Mouse (Mus musculus): ENCODE results near the gene Shisal2a. TPM values are rescaled to one million over a fixed set of nuclear protein-coding genes. Genes with fewer than 3 reads are reported as not detected.
"Not testable (repeated sequence)": the region's sequence is repeated elsewhere in the genome, so short reads cannot be mapped to it uniquely, and the experiment has no call there.

The Shisal2a gene
- total RNA-seq, 2 experiments from 2014 or later, result not detected

GRCm38 (mm10) chr4:108379476-108379875 is 3.7 kb downstream of the Shisal2a start:
- no peak for DNase-seq (ENCODE audit: low spot score in 2 of 2)

- DNase-seq (ENCODE audit: low spot score in 2 of 2), result no peak
Measured at GRCm38 (mm10) chr4:108372166-108372565, 11.0 kb downstream of the Shisal2a start.

- no peak for DNase-seq (ENCODE audit: low spot score in 2 of 2)
Measured at GRCm38 (mm10) chr4:108371421-108371820, 11.7 kb downstream of the Shisal2a start.

- no peak for DNase-seq (ENCODE audit: low spot score in 2 of 2)
Measured at GRCm38 (mm10) chr4:108370409-108370808, 12.7 kb downstream of the Shisal2a start.

GRCm38 (mm10) chr4:108369254-108369653 is 13.9 kb downstream of the Shisal2a start:
- no peak for DNase-seq (ENCODE audit: low spot score in 2 of 2)

DNA sequence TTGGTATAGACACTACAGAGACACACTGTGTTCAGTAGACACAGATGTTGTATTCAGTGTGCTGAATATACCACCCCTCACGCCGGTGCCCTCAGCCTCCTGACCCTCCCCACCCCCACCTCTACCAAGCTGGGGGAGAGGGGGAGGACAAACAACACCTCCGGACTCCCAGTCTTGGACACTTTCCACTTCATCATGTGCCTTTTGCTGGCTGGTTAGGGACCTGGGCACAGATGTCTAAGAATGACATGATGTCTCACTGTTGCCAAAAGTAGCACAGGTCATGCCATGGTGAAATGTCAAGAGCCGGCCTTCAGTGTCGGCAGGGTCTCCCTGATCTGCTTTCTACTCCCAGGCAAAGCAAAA is 19.1 kb downstream of the Shisal2a start:
- no peak for DNase-seq (ENCODE audit: low spot score in 2 of 2)

DNA sequence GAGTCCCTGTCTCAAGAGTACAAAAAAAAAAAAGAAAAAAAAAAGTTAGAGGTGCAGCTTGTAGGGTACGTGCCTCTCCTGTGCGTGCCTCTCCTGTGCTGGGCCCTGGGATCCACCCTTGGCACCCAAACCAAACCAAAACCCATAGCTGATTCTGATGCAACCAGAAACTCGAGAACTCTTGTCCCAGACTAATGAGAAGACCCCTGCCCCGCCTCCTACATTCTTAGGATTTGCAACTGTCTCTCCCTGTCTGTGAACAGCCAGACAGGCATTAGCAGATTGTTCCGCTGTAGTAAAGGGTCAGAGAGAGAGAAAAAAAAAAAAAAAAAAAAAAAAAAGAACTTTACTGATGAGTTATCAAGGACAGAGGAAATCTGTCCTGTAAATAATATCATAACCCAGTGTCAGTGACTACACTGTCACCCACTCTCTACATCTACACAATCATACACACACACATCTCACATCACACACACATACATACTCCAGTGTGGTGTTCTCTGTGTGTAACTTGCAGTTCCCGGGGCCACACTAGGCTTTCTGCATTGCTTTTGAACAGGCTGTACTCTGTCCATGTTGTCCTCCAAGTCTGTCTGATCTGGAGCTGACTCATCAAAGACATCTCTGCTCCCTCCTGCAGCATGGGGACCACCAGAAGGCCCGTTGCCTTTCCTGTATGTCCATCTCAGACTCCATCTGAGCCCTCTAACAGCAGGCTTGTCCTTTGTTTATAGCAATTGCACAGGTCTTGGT is 19.6 kb downstream of the Shisal2a start:
- DNase-seq (ENCODE audit: low spot score in 2 of 2), result no peak

DNA sequence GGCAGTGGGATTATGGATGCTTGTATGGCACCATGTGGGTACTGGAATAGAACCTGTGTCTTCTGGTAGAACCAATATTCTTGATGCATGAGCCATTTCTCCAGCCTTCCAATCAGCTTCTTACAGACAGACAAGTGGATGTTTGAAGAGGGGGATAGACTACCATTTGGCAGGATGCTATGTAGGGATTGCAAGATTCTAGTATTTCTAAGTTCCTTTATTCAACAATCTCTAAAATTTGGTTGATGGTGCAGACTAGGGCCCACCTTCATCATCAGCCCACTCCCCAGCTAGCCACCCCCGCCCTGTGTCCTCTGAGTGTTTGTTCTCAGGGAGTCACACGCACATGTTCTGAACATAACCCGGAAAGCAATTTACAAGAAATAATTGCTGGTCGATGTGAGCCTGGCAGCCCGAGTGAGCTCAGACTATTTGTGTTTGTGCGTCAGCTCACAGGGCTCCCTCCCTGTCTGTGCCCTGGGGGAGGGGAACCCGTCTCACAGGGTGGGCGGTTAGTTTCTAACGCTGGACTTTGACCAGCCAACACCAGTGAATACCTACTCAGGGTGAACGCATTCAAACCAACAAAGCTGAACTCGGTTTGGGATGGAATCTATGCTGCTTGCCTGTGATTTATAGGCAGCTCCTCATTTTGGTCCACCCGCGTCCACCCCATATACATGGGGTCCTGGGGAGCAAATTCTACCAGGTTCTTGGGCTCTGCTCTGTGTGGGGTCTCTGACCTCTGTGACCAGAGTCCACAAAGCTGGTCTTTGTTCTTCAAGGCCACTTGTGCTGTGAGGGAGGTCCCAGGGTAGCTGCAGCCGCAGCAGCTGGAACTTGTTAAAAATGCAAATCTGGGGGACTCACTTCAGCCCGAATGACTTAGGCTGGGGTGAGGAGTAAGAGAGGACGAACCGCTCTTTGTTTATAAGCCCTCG is 20.6 kb downstream of the Shisal2a start:
- no peak for DNase-seq (ENCODE audit: low spot score in 2 of 2)

GRCm38 (mm10) chr4:108360136-108361055 is 22.8 kb downstream of the Shisal2a start:
- DNase-seq (ENCODE audit: low spot score in 2 of 2), result peak; percentile 24 to 29

DNA sequence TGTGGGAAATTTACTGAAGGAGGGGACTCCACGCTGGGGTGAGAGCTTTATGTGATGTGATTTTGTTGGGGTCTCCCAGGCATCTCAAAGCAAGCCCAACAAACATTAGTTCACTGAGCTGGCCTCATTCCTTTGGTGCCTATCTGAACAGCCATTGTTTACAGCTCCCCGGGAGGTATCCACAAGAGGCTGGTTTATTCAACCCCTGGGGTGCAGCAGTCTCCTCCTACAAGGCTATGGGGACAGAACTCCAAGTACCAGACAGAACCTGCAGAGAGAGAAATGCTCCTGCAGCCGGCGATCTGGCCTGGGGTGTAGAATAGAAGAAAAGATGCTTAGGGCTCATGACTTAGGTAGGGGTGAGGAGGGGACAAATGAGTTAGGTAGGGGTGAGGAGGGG is 24.7 kb downstream of the Shisal2a start:
- no peak for DNase-seq (ENCODE audit: low spot score in 2 of 2)

DNA sequence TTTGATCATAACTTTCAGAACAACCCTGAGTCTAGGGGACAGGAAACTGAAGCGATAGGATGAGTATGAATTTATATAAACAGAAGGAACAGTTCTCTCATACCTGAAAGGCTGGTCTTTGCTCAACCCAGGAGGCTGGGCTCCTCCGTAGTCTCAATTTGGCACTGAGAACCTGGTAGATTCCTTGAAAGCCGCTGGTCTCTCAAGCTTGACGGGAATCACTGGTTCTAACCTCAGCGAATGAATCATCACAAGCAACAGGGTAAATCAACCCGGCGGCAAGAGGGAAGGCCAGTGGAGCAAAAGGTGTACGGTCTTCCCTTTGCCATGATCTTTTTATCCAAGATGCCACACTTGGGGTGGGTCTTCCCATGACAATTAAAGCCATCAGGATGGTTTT is 25.7 kb downstream of the Shisal2a start:
- no peak for DNase-seq (ENCODE audit: low spot score in 2 of 2)

DNA sequence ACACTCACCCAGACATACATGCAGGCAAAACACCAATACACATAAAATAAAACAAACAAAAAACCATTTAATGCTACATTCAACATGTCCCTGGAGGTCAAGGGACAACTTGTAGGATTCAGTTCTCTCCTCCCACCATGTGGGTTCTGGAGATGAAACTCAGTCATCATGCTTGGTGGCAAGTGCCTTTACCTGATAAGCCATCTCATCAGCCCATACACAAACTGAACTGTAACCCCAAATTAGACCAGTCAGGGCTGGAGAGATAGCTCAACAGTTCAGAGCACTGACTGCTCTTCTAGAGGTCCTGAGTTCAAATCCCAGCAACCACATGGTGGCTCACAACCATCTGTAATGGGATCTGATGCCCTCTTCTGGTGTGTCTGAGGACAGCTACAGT is 29.6 kb downstream of the Shisal2a start:
- DNase-seq (ENCODE audit: low spot score in 2 of 2), result not testable (repeated sequence)

GRCm38 (mm10) chr4:108350819-108351218 is 32.3 kb downstream of the Shisal2a start:
- DNase-seq (ENCODE audit: low spot score in 2 of 2), result no peak

DNA sequence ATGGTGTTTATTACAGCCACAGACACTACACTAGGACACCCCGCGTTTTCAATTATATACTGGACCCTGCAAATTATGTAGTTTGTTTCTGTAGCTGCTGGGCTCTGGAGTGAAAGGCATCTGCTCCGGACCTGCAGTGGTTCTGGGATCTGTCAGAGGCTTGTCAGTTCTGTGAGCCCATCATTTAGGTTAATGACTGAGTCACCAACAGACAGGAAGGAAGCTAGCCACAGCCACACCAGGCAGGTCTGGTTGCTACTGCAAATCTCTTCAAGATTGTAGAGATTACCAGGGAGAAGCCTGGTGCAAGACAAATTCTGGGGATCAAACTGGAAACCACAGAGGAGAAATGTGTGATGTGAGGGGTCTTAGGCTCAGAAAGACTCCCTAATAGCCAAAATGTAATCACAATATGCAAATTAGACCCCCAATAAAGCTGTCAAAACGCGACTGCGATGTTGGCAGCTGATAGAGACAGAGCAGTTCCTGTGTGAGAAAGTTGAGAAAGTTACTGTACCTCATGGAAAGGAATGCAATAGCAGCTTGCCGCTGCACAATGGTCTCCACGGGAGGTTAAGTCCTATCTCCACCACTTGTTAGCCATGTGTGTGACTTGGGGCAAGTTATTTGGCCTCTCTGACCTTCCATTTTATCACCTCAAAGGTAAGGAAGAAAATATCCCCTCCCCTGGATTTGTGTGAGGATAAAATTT is 33.2 kb downstream of the Shisal2a start:
- no peak for DNase-seq (ENCODE audit: low spot score in 2 of 2)

GRCm38 (mm10) chr4:108349064-108349463 is 34.1 kb downstream of the Shisal2a start:
- DNase-seq (ENCODE audit: low spot score in 2 of 2), result no peak

GRCm38 (mm10) chr4:108348256-108348875 is 34.8 kb downstream of the Shisal2a start:
- no peak for DNase-seq (ENCODE audit: low spot score in 2 of 2)

GRCm38 (mm10) chr4:108347111-108347510 is 36.0 kb downstream of the Shisal2a start:
- DNase-seq (ENCODE audit: low spot score in 2 of 2), result no peak

DNA sequence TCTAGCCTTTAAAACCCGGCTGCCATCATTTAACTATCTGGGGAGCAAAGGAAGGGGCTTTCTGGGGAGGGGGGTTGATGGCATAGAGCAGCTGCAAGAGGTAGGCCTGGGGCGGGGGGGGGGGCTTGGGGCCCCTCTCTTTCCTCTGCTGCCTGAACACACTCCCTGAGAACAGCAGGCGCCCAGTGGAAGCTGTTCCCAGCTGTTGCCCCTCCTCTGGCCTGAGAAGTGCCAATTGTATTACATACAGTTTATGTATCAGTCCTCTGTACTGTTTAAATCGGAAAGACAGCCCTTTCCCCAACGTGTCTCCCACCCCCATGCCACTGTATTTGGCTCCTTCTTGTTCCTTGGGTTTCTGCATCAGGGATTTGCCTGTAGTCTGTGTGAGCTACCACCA is 37.3 kb downstream of the Shisal2a start:
- DNase-seq (ENCODE audit: low spot score in 2 of 2), result no peak

GRCm38 (mm10) chr4:108344631-108345083 is 38.5 kb downstream of the Shisal2a start:
- DNase-seq (ENCODE audit: low spot score in 2 of 2), result no peak

- peak; percentile 68 to 72 for DNase-seq (ENCODE audit: low spot score in 2 of 2)
Measured at GRCm38 (mm10) chr4:108339277-108339690, 43.9 kb downstream of the Shisal2a start.

Data from left cerebral cortex, adult 18-20 months (tissue).